In the genomic region with DNA sequence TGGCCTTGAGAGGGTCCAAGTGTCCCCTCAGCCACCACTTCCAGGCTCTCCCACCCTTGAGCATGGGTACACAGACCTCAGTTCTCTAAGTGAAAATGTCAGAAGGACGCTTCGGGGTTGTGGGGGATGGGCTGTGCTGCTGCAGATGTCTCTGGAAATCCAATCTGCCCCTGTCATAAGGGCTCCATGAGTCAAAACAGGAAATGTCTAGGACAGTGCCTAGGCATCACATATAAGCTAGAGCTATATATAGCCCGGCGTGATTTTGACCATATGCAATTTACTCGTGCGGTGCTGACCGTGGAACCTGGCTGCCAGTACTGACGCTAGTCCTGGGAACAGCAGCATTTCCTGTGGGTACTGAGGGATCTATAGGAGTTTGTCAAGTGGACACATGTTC, we compare ENCODE assay signal across 13 mouse cellular contexts. TPM values are rescaled to one million over a fixed set of nuclear protein-coding genes. Genes with fewer than 3 reads are reported as not detected.
DNase-seq lines count a peak whose midpoint lies in the region; ATAC-seq and TF ChIP-seq lines count a peak whose summit lies in the region.
"Had no signal": no experiment of that assay in that cellular context is flagged by ENCODE, and none has a peak within 500 bp of the region (broad histone marks: within the 10 kb centered on the region; RNA-seq: fewer than 3 reads in every experiment).

No protein-coding gene starts in this region.

- no peak overlapping the region for H3K4me3 ChIP-seq in heart, embryonic 12.5 days
- H3K4me3 ChIP-seq in heart, adult 2 months, result no peak overlapping the region
- no peak overlapping the region for H3K4me3 ChIP-seq in lung, postnatal 0 days (ENCODE audit: low read depth, low read length)
- no peak overlapping the region for H3K4me3 ChIP-seq in intestine, embryonic 15.5 days (replicated peaks)
- H3K4me3 ChIP-seq in stomach, embryonic 16.5 days (replicated peaks; ENCODE audit: low read length), result no peak overlapping the region
- H3K4me3 ChIP-seq: limb, embryonic 12.5 days had no signal

- no peak for TF ChIP-seq POLR2A in heart, adult 2 months (IDR thresholded peaks at IDR 0.05; ENCODE audit: insufficient read depth, low read depth, low read length)

- WGBS in heart, embryonic 12.5 days, result 49% methylated on average over 8 of the region's 8 CpGs
- 36% methylated on average over 8 of the region's 8 CpGs for WGBS in heart, adult 2 months
- WGBS in lung, postnatal 0 days, result 44% methylated on average over 8 of the region's 8 CpGs
- WGBS in intestine, embryonic 15.5 days, result 47% methylated on average over 8 of the region's 8 CpGs
- 41% methylated on average over 8 of the region's 8 CpGs for WGBS in stomach, embryonic 16.5 days

- H3K27me3 ChIP-seq in heart, embryonic 12.5 days (replicated peaks), result no peaks in the 10 kb centered on the region
- no peaks in the 10 kb centered on the region for H3K27me3 ChIP-seq in heart, adult 2 months (ENCODE audit: control insufficient read depth, insufficient read depth, low read length)
- no peaks in the 10 kb centered on the region for H3K27me3 ChIP-seq in lung, postnatal 0 days (replicated peaks; ENCODE audit: insufficient read depth, low read length)
- no peaks in the 10 kb centered on the region for H3K27me3 ChIP-seq in intestine, embryonic 15.5 days (replicated peaks)
- no peaks in the 10 kb centered on the region for H3K27me3 ChIP-seq in stomach, embryonic 16.5 days (ENCODE audit: control insufficient read depth, insufficient read depth, low read length)
- H3K27me3 ChIP-seq: limb, embryonic 12.5 days had no signal

- TF ChIP-seq CTCF in heart, adult 2 months (IDR thresholded peaks at IDR 0.05), result no peak
- no peak for TF ChIP-seq CTCF in lung, postnatal 0 days (IDR thresholded peaks at IDR 0.05)

- no peaks in the 10 kb centered on the region for H3K9me3 ChIP-seq in heart, embryonic 12.5 days (replicated peaks)
- no peaks in the 10 kb centered on the region for H3K9me3 ChIP-seq in lung, postnatal 0 days (ENCODE audit: low read length)
- no peaks in the 10 kb centered on the region for H3K9me3 ChIP-seq in intestine, embryonic 15.5 days
- H3K9me3 ChIP-seq in stomach, embryonic 16.5 days (replicated peaks; ENCODE audit: control insufficient read depth, low read length), result no peaks in the 10 kb centered on the region
- H3K9me3 ChIP-seq: limb, embryonic 12.5 days had no signal

- no peak for DNase-seq in heart, adult 2 months
- peak; percentile 68 for DNase-seq in lung, postnatal 0 days (ENCODE audit: low spot score)
- DNase-seq in lung, postnatal 14 days, result no peak
- DNase-seq in cerebellum, adult 9-11 months, result no peak
- DNase-seq in left cerebral cortex, postnatal 36 days (ENCODE audit: low spot score in 2 of 2), result no peak
- DNase-seq: adrenal gland, postnatal 36 days; cerebellum, postnatal 10 days; gastrocnemius, postnatal 10 days had no signal

- H3K79me2 ChIP-seq in heart, adult 2 months (replicated peaks; ENCODE audit: control insufficient read depth, insufficient read depth, low read length), result no peaks in the 10 kb centered on the region

- no peak for TF ChIP-seq EP300 in heart, adult 2 months (IDR thresholded peaks at IDR 0.05; ENCODE audit: insufficient read depth, low read depth, low read length)
- TF ChIP-seq EP300 in lung, postnatal 0 days (IDR thresholded peaks at IDR 0.05), result peak; percentile 8; the same call in 1 of the 2 replicates

- H3K36me3 ChIP-seq in heart, embryonic 12.5 days, result peaks cover 23% of the 10 kb centered on the region
- no peaks in the 10 kb centered on the region for H3K36me3 ChIP-seq in heart, adult 2 months (ENCODE audit: control insufficient read depth, insufficient read depth, low read length)
- no peaks in the 10 kb centered on the region for H3K36me3 ChIP-seq in lung, postnatal 0 days (ENCODE audit: insufficient read depth, low read length)
- no peaks in the 10 kb centered on the region for H3K36me3 ChIP-seq in intestine, embryonic 15.5 days
- no peaks in the 10 kb centered on the region for H3K36me3 ChIP-seq in stomach, embryonic 16.5 days (ENCODE audit: control insufficient read depth, insufficient read depth, low read length)
- H3K36me3 ChIP-seq: limb, embryonic 12.5 days had no signal

- H3K4me1 ChIP-seq in heart, embryonic 12.5 days (replicated peaks), result peaks cover 58% of the 10 kb centered on the region
- peaks cover 13% of the 10 kb centered on the region for H3K4me1 ChIP-seq in heart, adult 2 months (ENCODE audit: control insufficient read depth, insufficient read depth, low read length)
- H3K4me1 ChIP-seq in lung, postnatal 0 days (ENCODE audit: insufficient read depth, low read depth, low read length), result peaks cover 5% of the 10 kb centered on the region; the same call in 1 of the 2 replicates
- H3K4me1 ChIP-seq in intestine, embryonic 15.5 days (replicated peaks), result peaks cover 32% of the 10 kb centered on the region
- H3K4me1 ChIP-seq in stomach, embryonic 16.5 days (ENCODE audit: control insufficient read depth, insufficient read depth, low read length), result peaks cover 20% of the 10 kb centered on the region

- H3K27ac ChIP-seq in heart, embryonic 12.5 days (ENCODE audit: poor library complexity, severe bottlenecking), result no peak overlapping the region
- H3K27ac ChIP-seq in heart, adult 2 months, result no peak overlapping the region; the same call in 1 of the 2 replicates
- H3K27ac ChIP-seq in lung, postnatal 0 days (ENCODE audit: low read length), result no peak overlapping the region
- 0 out of 2 replicates have a peak overlapping the region, but pooled peaks have one; percentile 13 for H3K27ac ChIP-seq in intestine, embryonic 15.5 days
- H3K27ac ChIP-seq in stomach, embryonic 16.5 days (ENCODE audit: low read length), result peak overlapping the region; percentile 42; the same call in 1 of the 2 replicates
- H3K27ac ChIP-seq: limb, embryonic 12.5 days had no signal

- intact Hi-C loops in heart, adult 2 months (cut with DNase I), result no loop called here
- intact Hi-C loops in left cerebral cortex, postnatal 36 days (cut with DNase I), result no loop called here

- H3K9ac ChIP-seq in heart, embryonic 12.5 days, result no peak overlapping the region
- H3K9ac ChIP-seq in heart, adult 2 months (ENCODE audit: low read depth, low read length), result no peak overlapping the region
- no peak overlapping the region for H3K9ac ChIP-seq in lung, postnatal 0 days (replicated peaks; ENCODE audit: low read depth)
- no peak overlapping the region for H3K9ac ChIP-seq in intestine, embryonic 15.5 days
- H3K9ac ChIP-seq in stomach, embryonic 16.5 days (ENCODE audit: low read length), result no peak overlapping the region
- H3K9ac ChIP-seq: limb, embryonic 12.5 days had no signal

- ATAC-seq in heart, embryonic 12.5 days (ENCODE audit: insufficient number of reproducible peaks, low FRiP score), result 0 out of 2 replicates have a peak, but pooled peaks have one; percentile 18
- ATAC-seq in lung, postnatal 0 days, result peak; percentile 81
- ATAC-seq in intestine, embryonic 15.5 days, result no peak
- no peak for ATAC-seq in stomach, embryonic 16.5 days (ENCODE audit: insufficient read depth, low FRiP score)
- ATAC-seq: midbrain, embryonic 16.5 days had no signal

- no peak overlapping the region for H3K4me2 ChIP-seq in heart, embryonic 12.5 days
- no peak overlapping the region for H3K4me2 ChIP-seq in lung, postnatal 0 days (replicated peaks; ENCODE audit: low read depth, low read length)
- no peak overlapping the region for H3K4me2 ChIP-seq in intestine, embryonic 15.5 days (replicated peaks)
- no peak overlapping the region for H3K4me2 ChIP-seq in stomach, embryonic 16.5 days (ENCODE audit: low read depth, low read length)
- H3K4me2 ChIP-seq: limb, embryonic 12.5 days had no signal

RNA-seq across cellular contexts. Expression of a gene that starts 20.2 kb away (rescaled TPM):
- 28.5 and 28.8 TPM in 2 replicates for polyA plus RNA-seq in heart, embryonic 12.5 days (2016; fragmentation: Nextera tagmentation; extraction: Ambion mirVana)
- total RNA-seq in heart, adult 2 months (2021), result 10 to 100 TPM; 21.5 to 26.3 TPM
- 30.7 and 32.2 TPM in 2 replicates for polyA plus RNA-seq in heart, adult 2 months (2012; rRNA removed)
- polyA plus RNA-seq in lung, postnatal 0 days (2015; fragmentation: Nextera tagmentation; extraction: Ambion mirVana), result 18.7 and 18.8 TPM in 2 replicates
- polyA plus RNA-seq in intestine, embryonic 15.5 days (2015; fragmentation: Nextera tagmentation; extraction: Ambion mirVana), result 15.4 and 15.9 TPM in 2 replicates
- 17.1 and 19.6 TPM in 2 replicates for polyA plus RNA-seq in stomach, embryonic 16.5 days (2015; fragmentation: Nextera tagmentation; extraction: Ambion mirVana)
- 10 to 100 TPM; 32.2 to 44.9 TPM for total RNA-seq in left cerebral cortex, postnatal 36 days (2021)

RNA-seq across cellular contexts. Expression of a gene that starts 48.3 kb away (rescaled TPM):
- 1,302 and 1,316 TPM in 2 replicates for polyA plus RNA-seq in heart, embryonic 12.5 days (2016; fragmentation: Nextera tagmentation; extraction: Ambion mirVana)
- 100 to 1,000 TPM; 214 to 275 TPM for total RNA-seq in heart, adult 2 months (2021)
- polyA plus RNA-seq in heart, adult 2 months (2012; rRNA removed), result 193 and 266 TPM in 2 replicates
- polyA plus RNA-seq in lung, postnatal 0 days (2015; fragmentation: Nextera tagmentation; extraction: Ambion mirVana), result 579 and 666 TPM in 2 replicates
- 1,021 and 1,056 TPM in 2 replicates for polyA plus RNA-seq in intestine, embryonic 15.5 days (2015; fragmentation: Nextera tagmentation; extraction: Ambion mirVana)
- polyA plus RNA-seq in stomach, embryonic 16.5 days (2015; fragmentation: Nextera tagmentation; extraction: Ambion mirVana), result 1,327 and 1,379 TPM in 2 replicates
- total RNA-seq in left cerebral cortex, postnatal 36 days (2021), result 10 to 100 TPM; 22.6 to 25.6 TPM

Comparison
In these comparisons a context has a peak if more than half of its experiments do, and no peak if none do; other contexts are left out.
1. ATAC-seq: peak in heart, embryonic 12.5 days (single experiment) and lung, postnatal 0 days (single experiment); none in intestine, embryonic 15.5 days (single experiment) and stomach, embryonic 16.5 days (single experiment).
2. H3K27ac ChIP-seq: peak in intestine, embryonic 15.5 days (single experiment) and stomach, embryonic 16.5 days (single experiment); none in heart, embryonic 12.5 days (single experiment), heart, adult 2 months (single experiment) and lung, postnatal 0 days (single experiment).